Mouse (Mus musculus) v-Abl transformed pro-B cells (cell line): ENCODE results near the gene Rab5b.
"Not testable (repeated sequence)": the region's sequence is repeated elsewhere in the genome, so short reads cannot be mapped to it uniquely, and the experiment has no call there.

Experiments used
- in situ Hi-C, 2 experiments: fragments of 400-800 bp; cut with MboI; formaldehyde crosslinking; loops; one replicate each; pipeline ENCODE4 v1.15.1; 2025; ENCODE audit not compliant: unreplicated experiment in 2 of 2

Gene Rab5b

GRCm38 (mm10) chr10:128695992-128696807, at the start of gene Rab5b:
Rab5b (minus strand) TSS chr10:128696264.
- in situ Hi-C loops: no loop called here

GRCm38 (mm10) chr10:128744680-128745601, 48.9 kb upstream of the Rab5b start, which contains the start of gene Dgka:
Dgka (minus strand) TSS chr10:128744855.
- in situ Hi-C loops: loop anchor here in 1 of 2 experiments (5.0 to 10.0 kb wide), 2 partner anchors 43 to 650 kb away; partner anchors contain the start of genes Baz2a and Pmel

- in situ Hi-C loops: loop anchor here in 1 of 2 experiments (5.0 to 10.0 kb wide), 2 partner anchors 42 to 649 kb away; partner anchors contain the start of genes Baz2a and Pmel
Measured at GRCm38 (mm10) chr10:128744211-128744610, 48.1 kb upstream of the Rab5b start.

GRCm38 (mm10) chr10:128743791-128744191, 47.7 kb upstream of the Rab5b start:
- in situ Hi-C loops: loop anchor here in 1 of 2 experiments (5.0 to 10.0 kb wide), 2 partner anchors 41 to 649 kb away; partner anchors contain the start of genes Baz2a and Pmel

- in situ Hi-C loops: loop anchor here in 1 of 2 experiments (5.0 to 10.0 kb wide), 2 partner anchors 41 to 648 kb away; partner anchors contain the start of genes Baz2a and Pmel
Measured at GRCm38 (mm10) chr10:128743235-128743634, 47.2 kb upstream of the Rab5b start.

- in situ Hi-C loops: loop anchor here in 1 of 2 experiments (5.0 to 10.0 kb wide), 2 partner anchors 40 to 648 kb away; partner anchors contain the start of genes Baz2a and Pmel
Measured at GRCm38 (mm10) chr10:128742616-128743015, 46.6 kb upstream of the Rab5b start.

GRCm38 (mm10) chr10:128740296-128740695, 44.2 kb upstream of the Rab5b start:
- in situ Hi-C loops: loop anchor here in 1 of 2 experiments (5.0 to 10.0 kb wide), 2 partner anchors 38 to 645 kb away; partner anchors contain the start of genes Baz2a and Pmel

GRCm38 (mm10) chr10:128737435-128737834, 41.4 kb upstream of the Rab5b start:
- in situ Hi-C loops: no loop called here

GRCm38 (mm10) chr10:128731992-128732391, 35.9 kb upstream of the Rab5b start:
- in situ Hi-C loops: loop anchor here (5.0 kb wide), 1 partner anchor 165 kb away; no protein-coding TSS in a partner anchor

- in situ Hi-C loops: loop anchor here (5.0 kb wide), 1 partner anchor 166 kb away; no protein-coding TSS in a partner anchor
Measured at GRCm38 (mm10) chr10:128731002-128731433, 35.0 kb upstream of the Rab5b start.

- in situ Hi-C loops: no loop called here
Measured at GRCm38 (mm10) chr10:128728059-128728458, 32.0 kb upstream of the Rab5b start.

GRCm38 (mm10) chr10:128725466-128725865, 29.4 kb upstream of the Rab5b start:
- in situ Hi-C loops: not testable (repeated sequence)

GRCm38 (mm10) chr10:128715559-128716537, 19.8 kb upstream of the Rab5b start:
- in situ Hi-C loops: no loop called here

- in situ Hi-C loops: not testable (repeated sequence)
Measured at GRCm38 (mm10) chr10:128711318-128711717, 15.3 kb upstream of the Rab5b start.

GRCm38 (mm10) chr10:128705317-128705693, 9.2 kb upstream of the Rab5b start:
- in situ Hi-C loops: no loop called here

- in situ Hi-C loops: loop anchor here in 1 of 2 experiments (5.0 kb wide), 1 partner anchor 38 kb away; the partner anchor contains the start of gene Dgka
Measured at GRCm38 (mm10) chr10:128704491-128705316, 8.6 kb upstream of the Rab5b start, which contains the start of gene Cdk2. Cdk2 (minus strand) TSS chr10:128705031.

GRCm38 (mm10) chr10:128703895-128704294, 7.8 kb upstream of the Rab5b start, which contains the start of gene Pmel:
Pmel (plus strand) TSS chr10:128704195.
- in situ Hi-C loops: loop anchor here in 1 of 2 experiments (5.0 kb wide), 1 partner anchor 38 kb away; the partner anchor contains the start of gene Dgka
